Mouse (Mus musculus) layer of hippocampus, postnatal 14 days (tissue): Measurements from ENCODE around the gene Tex29. TPM values are rescaled to one million over a fixed set of nuclear protein-coding genes. Genes with fewer than 3 reads are reported as not detected.

Experiments
- DNase-seq, 2 experiments: peaks; one replicate each; pipeline ENCODE4 v3.0.0; 2021 to 2022; ENCODE audit warnings: low spot score in 2 of 2, mixed read lengths in 1 of 2
- long read RNA-seq, 2 experiments: library from polyadenylated mRNA; stranded (forward); transcript quantifications; one replicate each; pipeline ENCODE4 v2.0.0; 2021
- total RNA-seq, 2 experiments: library from RNA; stranded (reverse); gene quantifications; 2 replicates each; pipeline ENCODE4 v1.2.3; 2021

Tex29 gene
- under 1 TPM in 1 of 2 experiments, not detected in 1; 0.86 TPM for total RNA-seq
- long read RNA-seq, experiment 1, result 0 reads
- long read RNA-seq, experiment 2, result 0 reads

DNA sequence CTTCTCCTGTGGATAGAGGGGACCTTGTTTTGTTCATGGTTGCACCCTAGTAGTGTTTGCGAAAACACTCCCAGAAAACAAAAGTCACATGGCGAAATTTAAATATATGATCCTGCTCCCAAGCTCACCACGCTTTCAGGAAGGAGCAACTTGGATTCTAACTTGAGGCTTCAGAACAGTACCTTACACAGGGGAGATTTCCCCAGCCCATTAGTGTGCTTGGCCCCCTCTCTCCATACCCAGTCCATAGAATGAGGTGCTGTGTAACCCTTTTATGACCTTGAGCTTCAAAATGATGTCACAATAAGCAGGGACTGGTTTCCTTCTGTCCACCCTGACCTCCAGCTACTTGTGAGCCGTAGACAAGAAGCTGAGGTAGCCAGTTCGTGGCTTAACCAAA lies at the start of gene Tex29:
Tex29 (plus strand) TSS at position 301 of the 400 bp plus-strand sequence.
- no peak for DNase-seq

- DNase-seq, result no peak
These were observed 45.3 kb upstream of the Tex29 start for GRCm38 (mm10) chr8:11794956-11795355.

- DNase-seq, result no peak
These were observed 43.1 kb upstream of the Tex29 start for GRCm38 (mm10) chr8:11797128-11797527.

DNA sequence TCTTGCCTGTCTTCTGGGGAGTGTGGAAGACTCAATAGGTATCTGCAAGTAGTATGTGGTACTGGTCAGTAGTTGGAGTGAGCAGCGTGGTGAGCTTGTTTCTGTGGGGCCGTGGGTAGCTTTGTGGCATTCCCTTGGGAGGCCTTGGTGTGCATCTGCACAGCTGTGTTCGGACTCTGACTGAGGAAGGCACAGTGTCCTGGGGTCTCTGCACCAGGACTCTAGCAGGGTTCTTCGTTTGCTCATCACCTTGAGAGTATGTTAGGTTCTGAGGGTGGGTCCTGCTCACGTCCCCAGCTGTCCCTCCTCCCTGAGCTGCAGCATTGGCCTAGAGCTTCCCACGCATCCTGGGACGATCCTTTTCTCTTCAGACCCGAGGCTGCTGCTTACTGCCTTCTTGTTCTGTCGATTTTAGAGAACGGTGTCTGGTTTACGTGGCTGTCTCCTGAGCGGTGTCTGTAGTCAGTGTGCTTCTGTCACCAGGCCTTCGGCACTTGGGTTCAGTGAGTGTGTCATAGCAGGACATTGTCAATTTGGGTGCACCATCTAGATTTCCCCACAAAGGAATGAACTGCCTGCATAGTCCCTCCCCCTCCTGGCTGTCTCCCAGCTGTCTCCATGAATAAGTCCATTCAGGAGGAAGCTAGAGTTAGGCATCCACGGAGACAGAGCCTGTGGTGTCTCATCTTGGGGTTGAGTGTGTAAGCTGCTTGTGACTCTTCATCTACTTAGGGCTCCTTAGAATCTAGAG lies 42.4 kb upstream of the Tex29 start:
- peak in 1 of 2 experiments; percentile 71 for DNase-seq

DNA sequence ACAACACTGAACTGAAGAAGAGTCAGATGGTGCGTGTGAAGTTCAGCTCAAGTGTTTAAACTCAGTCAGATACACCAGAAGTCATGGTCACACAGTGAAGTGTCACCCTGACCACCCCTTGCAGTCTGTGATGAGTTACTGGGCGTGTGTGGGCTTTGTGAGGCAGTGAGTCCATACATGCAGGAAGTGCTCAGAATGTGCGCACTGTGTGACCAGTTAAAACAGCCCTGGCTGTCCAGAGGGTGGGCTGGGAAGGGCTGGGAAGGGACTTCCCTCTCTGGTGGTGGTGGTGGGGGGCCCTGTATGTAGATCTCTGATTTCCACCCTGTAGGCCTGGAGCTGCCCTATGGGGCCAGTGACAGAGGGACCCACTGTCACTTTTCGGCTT lies 41.8 kb upstream of the Tex29 start:
- DNase-seq, result no peak

DNA sequence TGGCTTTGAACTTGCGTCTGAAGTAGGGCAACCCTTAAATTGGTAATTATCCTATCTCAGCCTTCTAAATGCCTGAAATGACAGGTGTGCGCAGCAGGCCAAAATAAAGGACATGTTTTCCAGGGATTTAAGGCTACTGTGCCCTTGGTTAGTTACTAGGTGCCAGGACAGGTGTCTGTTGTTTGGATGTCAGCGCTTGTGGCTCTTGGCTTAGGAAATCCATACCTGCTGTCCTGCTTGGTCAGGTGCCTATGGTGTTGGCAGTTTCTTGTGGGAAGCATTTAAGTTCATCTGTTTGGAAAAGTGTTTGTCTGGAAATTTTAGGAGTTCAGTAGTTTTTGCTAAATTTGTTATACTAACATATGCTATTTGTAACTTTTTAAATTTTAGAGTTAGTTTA lies 41.2 kb upstream of the Tex29 start:
- DNase-seq, result no peak

- DNase-seq, result no peak
These were observed 39.8 kb upstream of the Tex29 start for GRCm38 (mm10) chr8:11800481-11800880.

DNA sequence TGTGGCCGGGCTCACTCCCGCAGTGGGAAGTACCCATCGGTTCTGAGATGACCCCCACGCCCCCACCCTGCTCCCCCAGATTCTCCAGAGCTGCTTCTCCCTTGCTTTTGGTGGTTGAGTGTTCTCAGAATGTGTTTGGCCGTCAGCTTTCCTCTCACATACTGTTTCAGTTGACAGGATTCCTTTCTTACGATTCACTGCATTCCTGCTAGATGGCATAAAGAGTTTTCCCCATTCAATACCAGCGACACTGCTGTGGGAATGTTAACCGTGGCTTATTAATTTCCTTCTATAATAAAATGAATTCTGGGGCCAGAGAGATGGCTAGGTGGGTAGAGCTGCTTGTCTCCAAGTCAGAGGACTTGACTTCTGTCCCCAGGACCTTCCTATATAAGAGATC lies 38.7 kb upstream of the Tex29 start:
- DNase-seq, result no peak

GRCm38 (mm10) chr8:11804914-11805313 lies 35.4 kb upstream of the Tex29 start:
- DNase-seq, result no peak

GRCm38 (mm10) chr8:11806252-11806651 lies 34.0 kb upstream of the Tex29 start:
- no peak for DNase-seq

- DNase-seq, result no peak
These were observed 32.9 kb upstream of the Tex29 start for GRCm38 (mm10) chr8:11807361-11807760.

DNA sequence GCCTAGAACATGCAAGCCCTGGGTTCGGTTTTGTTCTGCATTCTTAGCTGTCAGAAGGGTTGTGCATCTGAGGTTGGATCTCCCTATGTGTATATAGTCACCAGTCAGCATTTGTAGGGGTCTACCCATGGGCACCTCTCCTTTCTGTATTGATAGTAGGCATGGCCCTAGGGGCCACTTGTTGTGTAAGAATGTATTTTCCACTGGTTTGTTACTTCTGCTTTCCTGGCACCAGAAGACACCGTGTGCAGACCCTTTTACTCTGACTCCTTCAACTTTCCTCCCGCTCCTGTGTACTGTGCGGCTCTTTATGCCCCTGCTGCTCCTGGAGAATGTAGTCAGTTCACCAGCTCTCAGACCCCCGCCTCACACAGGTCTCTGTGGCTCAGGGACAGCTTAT lies 32.2 kb upstream of the Tex29 start:
- DNase-seq, result no peak

GRCm38 (mm10) chr8:11810426-11810825 lies 29.8 kb upstream of the Tex29 start:
- no peak for DNase-seq

DNA sequence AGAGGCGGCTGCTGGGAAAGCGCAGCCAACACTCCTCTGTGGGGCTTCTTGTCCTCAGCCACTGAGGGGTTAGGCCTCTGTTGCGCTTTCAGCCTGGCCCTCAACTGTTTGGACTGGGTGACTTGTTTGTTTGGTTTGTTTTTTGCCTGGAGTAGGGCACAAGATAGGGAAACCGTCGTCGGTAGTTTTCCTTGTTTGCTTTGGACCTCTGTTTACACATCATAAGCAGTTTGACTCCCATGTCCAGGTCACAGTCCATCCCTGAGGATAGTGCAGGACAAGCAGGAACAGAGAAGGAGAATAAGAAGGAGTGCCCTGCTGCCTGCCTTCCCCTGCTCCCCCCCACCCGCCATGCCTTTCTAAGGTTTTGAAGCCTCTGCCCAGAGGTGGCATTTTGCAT lies 26.5 kb upstream of the Tex29 start:
- DNase-seq, result no peak

DNA sequence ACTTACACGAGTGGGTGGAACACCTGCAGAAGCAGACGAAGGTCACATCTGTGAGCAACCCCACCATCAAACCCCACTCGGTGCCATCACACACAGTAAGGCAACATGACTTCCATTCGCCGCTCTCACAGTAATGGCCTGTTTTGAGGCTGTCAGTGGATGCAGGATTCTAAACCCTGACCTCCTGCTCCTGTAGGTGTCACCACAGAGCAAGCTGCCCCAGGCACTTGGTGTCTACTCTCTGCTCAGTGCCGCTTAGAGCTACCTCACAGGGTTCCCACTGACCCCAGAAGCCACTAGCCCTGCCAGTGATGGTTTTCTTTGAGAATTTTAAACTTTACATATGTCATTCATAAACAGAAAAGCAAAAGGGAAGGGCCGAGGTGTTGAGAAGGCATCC lies 25.1 kb upstream of the Tex29 start:
- no peak for DNase-seq

GRCm38 (mm10) chr8:11820136-11820535 lies 20.1 kb upstream of the Tex29 start:
- DNase-seq, result no peak

DNA sequence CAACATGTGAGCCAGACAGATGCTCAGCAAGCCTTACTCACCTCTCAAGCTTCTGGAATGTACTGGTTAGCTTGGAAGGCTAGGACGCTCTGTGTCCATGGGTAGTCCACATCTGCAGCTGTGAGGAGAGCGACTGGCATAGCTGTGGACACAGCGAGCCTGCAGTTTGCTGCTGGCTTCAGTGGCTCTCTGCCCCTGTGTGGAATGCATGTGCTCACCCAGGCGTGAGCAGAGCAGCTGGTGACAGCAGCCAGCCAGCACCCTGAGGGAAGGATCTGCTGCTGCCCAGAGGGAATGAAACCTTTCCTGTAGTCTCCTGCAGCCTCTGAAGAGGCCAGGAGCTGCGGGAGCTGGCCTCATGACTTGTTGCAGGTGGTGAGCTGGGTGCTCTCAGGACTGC lies 19.7 kb upstream of the Tex29 start:
- no peak for DNase-seq

DNA sequence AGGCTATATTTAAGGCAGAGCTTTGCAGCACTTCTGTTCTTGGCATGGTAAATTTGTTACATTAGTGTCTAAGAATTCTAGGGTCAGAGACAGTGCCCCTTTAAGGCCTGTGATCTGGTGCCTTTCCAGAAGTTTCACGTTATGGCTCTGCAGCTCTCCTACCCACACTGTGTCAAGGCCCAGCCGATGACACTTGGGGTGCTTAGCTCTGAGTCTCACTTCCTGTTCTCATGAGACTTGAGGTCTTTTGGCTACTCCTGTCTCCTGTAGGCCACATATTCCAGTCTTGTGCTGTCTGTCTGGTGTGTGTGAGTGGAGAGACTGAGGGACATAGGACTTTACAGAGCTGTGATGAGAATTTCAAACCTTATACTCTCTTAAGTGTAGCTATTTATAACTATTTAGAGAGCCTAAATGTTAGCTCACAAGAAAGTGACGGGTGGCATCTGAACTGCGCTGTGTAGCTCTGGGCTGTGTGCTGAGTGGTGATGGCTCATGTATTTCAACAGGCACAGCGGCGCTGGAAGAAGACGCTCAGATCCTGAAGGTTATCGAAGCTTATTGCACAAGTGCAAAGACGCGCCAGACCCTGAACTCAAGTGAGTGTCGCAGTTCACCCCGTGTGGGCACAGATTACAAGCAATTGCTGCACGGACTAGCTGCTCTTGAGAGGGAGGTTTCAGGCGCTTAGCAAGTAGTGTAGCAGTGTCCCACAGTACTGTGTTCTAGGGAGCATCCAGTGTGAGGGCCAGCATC lies 18.6 kb upstream of the Tex29 start:
- DNase-seq, result no peak

DNA sequence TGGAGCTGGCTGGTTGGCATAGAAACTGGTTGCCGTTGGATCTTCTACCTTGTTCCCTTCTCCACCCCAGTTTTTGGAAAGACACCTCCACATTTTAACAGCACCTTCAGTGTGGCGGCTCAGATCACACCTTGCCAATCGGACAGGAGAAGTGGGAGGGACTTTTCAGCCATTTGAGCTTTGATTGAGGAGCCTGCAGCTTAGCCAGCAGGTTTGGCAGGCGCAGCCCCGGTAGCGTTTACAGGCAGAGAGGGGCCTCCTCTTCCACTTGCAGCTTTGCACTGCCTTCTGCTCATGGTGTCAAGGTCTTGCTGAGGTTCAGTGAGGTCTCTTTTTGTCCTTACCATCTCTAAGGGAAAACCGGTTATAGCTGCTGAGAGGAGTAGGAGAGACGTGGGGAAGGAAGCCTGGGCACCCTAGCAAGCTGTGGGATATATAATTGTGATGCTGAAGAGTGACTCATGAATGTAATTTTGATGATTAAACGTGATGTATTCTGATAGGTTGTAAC lies 17.7 kb upstream of the Tex29 start:
- DNase-seq, result no peak

DNA sequence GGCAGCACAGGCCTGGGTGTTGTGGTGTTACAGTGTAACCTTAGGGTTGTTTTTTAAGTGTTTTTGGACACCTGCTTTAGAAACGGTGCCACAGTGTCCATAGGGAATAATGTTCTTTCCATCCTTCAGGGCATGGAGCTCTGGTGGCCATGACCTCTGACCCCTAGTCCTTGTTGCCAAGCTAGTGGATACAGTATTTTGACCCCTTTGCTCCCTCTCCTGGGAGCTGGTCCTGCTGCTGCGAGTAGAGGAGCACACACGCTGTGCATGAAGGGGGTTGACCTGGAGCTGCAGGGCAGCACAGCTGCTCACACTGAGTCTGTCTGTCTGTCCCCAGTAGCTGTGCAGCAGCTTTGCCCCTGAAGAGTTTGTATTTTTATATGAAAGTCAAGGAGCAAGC lies 14.5 kb upstream of the Tex29 start:
- DNase-seq, result no peak

DNA sequence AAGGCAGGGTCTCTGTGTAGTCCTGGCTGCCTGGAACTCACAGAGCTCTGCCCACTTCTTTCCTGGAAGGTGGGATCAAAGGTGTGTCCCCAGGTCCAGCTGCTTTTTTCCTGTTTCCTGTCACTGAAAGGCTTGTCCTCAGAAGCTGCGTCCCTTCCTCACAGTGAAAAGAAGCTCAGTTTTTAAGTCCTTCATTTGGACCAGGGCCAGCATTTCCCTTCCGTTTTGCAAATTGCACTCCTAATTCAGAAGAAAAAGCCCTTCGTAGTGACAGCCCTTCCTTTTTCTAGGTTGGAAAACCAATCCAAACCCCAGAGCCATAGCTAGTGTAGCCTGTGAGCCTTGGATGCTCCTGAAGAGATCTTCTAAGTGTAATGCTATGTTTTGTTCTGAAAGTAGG lies 13.0 kb upstream of the Tex29 start:
- no peak for DNase-seq
